7 mouse cellular contexts compared by ENCODE assay signal in genomic region chr10:22402225-22402917, GRCm38 (mm10). TPM values are rescaled to one million over a fixed set of nuclear protein-coding genes. Genes with fewer than 3 reads are reported as not detected.
DNase-seq lines count a peak whose midpoint lies in the region; ATAC-seq and TF ChIP-seq lines count a peak whose summit lies in the region.
"Not testable (repeated sequence)": the region's sequence is repeated elsewhere in the genome, so short reads cannot be mapped to it uniquely, and the experiment has no call there.

No protein-coding gene starts in this region.

- not testable (repeated sequence) for H3K4me3 ChIP-seq in forebrain, postnatal 0 days (ENCODE audit: low read depth, low read length); liver, embryonic 12.5 days; midbrain, postnatal 0 days (ENCODE audit: low read depth, low read length)

- peak; percentile 63 for TF ChIP-seq CTCF in forebrain, postnatal 0 days (IDR thresholded peaks at IDR 0.05; ENCODE audit: low read depth)
- peak; percentile 66 for TF ChIP-seq CTCF in midbrain, postnatal 0 days (IDR thresholded peaks at IDR 0.05)

- H3K4me1 ChIP-seq in forebrain, postnatal 0 days (ENCODE audit: insufficient read depth); liver, embryonic 12.5 days; midbrain, postnatal 0 days (ENCODE audit: insufficient read depth, low read length): not testable (repeated sequence)

- H3K27ac ChIP-seq in forebrain, postnatal 0 days (ENCODE audit: low read depth, low read length); liver, embryonic 12.5 days; midbrain, postnatal 0 days (ENCODE audit: low read depth, low read length): not testable (repeated sequence)

- peak; percentile 66 to 69 for DNase-seq in adrenal gland, postnatal 36 days
- peak; percentile 39 for DNase-seq in forebrain, postnatal 0 days
- DNase-seq in heart, postnatal 25 days (ENCODE audit: low spot score), result peak; percentile 17
- peak; percentile 56 for DNase-seq in kidney, postnatal 14 days
- peak; percentile 59 for DNase-seq in midbrain, postnatal 0 days (ENCODE audit: low spot score)
- peak; percentile 8 to 53 for DNase-seq in spleen, postnatal 10 days (ENCODE audit: low spot score in 2 of 2)

- ATAC-seq in forebrain, postnatal 0 days, result peak; percentile 54
- peak; percentile 64 for ATAC-seq in liver, embryonic 12.5 days
- ATAC-seq in midbrain, postnatal 0 days (ENCODE audit: low FRiP score), result peak; percentile 58; the same call in 1 of the 2 replicates

- H3K36me3 ChIP-seq in forebrain, postnatal 0 days (ENCODE audit: insufficient read depth); liver, embryonic 12.5 days; midbrain, postnatal 0 days (ENCODE audit: insufficient read depth, low read length): not testable (repeated sequence)

- H3K9me3 ChIP-seq in forebrain, postnatal 0 days (ENCODE audit: low read length); liver, embryonic 12.5 days (replicated peaks); midbrain, postnatal 0 days (ENCODE audit: low read length): not testable (repeated sequence)

- H3K27me3 ChIP-seq in forebrain, postnatal 0 days (ENCODE audit: insufficient read depth, low read length); liver, embryonic 12.5 days (replicated peaks); midbrain, postnatal 0 days (ENCODE audit: insufficient read depth, low read length): not testable (repeated sequence)

- H3K9ac ChIP-seq in forebrain, postnatal 0 days; liver, embryonic 12.5 days; midbrain, postnatal 0 days (replicated peaks; ENCODE audit: low read length, poor library complexity, severe bottlenecking): not testable (repeated sequence)

- 5% methylated on average over 9 of the region's 11 CpGs for WGBS in forebrain, postnatal 0 days
- 2% methylated on average over 9 of the region's 11 CpGs for WGBS in liver, embryonic 12.5 days (ENCODE audit: insufficient replicate concordance)
- WGBS in midbrain, postnatal 0 days, result 9% methylated on average over 8 of the region's 11 CpGs

- intact Hi-C loops in heart, postnatal 25 days (cut with DNase I), result not testable (repeated sequence)

- not testable (repeated sequence) for H3K4me2 ChIP-seq in forebrain, postnatal 0 days (ENCODE audit: low read depth); liver, embryonic 12.5 days; midbrain, postnatal 0 days (ENCODE audit: low read depth, low read length, poor library complexity, severe bottlenecking)

RNA-seq across cellular contexts. Expression of gene Raet1d, which starts 42.0 kb away (rescaled TPM):
- total RNA-seq in adrenal gland, postnatal 36 days (2021), result not detected
- 0.76 and 0.77 TPM in 2 replicates for total RNA-seq in forebrain, postnatal 0 days (2014; rRNA removed)
- polyA plus RNA-seq in forebrain, postnatal 0 days (2015; fragmentation: Nextera tagmentation; extraction: Ambion mirVana), result 0.19 and 0.59 TPM in 2 replicates
- under 1 TPM in 1 of 2 experiments, not detected in 1; 0.21 TPM for total RNA-seq in heart, postnatal 25 days (2021)
- 6.0 and 7.1 TPM in 2 replicates for polyA plus RNA-seq in liver, embryonic 12.5 days (2016; fragmentation: Nextera tagmentation; extraction: Ambion mirVana)
- 0.33 and 0.77 TPM in 2 replicates for total RNA-seq in midbrain, postnatal 0 days (2014; rRNA removed)
- polyA plus RNA-seq in midbrain, postnatal 0 days (2015; fragmentation: Nextera tagmentation; extraction: Ambion mirVana), result 0.62 and 0.82 TPM in 2 replicates

Comparison
In these comparisons a context has a peak if more than half of its experiments do, and no peak if none do; other contexts are left out.
1. DNase-seq: peak in every context shown above with its lines; median percentile 68 in adrenal gland, postnatal 36 days; 59 in midbrain, postnatal 0 days; 56 in kidney, postnatal 14 days; 39 in forebrain, postnatal 0 days; 30 in spleen, postnatal 10 days; 17 in heart, postnatal 25 days.